Mouse (Mus musculus) granulocyte monocyte progenitor cell, adult 5-6 weeks (primary cell): ENCODE data around the gene Tns2. TPM values are rescaled to one million over a fixed set of nuclear protein-coding genes. Genes with fewer than 3 reads are reported as not detected.
"Not testable (repeated sequence)": the region's sequence is repeated elsewhere in the genome, so short reads cannot be mapped to it uniquely, and the experiment has no call there.

Source experiments
- ATAC-seq: replicated peaks from 2 replicates; pipeline ENCODE4 v1.8.0; 2016; ENCODE audit warnings: mild to moderate bottlenecking, moderate TSS enrichment, inconsistent platforms; ENCODE audit not compliant: poor library complexity, severe bottlenecking
- total RNA-seq, 2 experiments: library from RNA; stranded (forward) in 1 of 2; stranded (reverse) in 1 of 2; fragments of 200-712, 200-1000 nt in 1 of 2; fragments of >200 nt in 1 of 2; fragmentation: Nextera tagmentation in 1 of 2; gene quantifications; 2 replicates each; pipeline ENCODE4 v1.2.3; 2014 to 2017

Tns2 gene
- 0.17 TPM in 1 of 2 replicates, not detected in the other for total RNA-seq (2014; fragmentation: Nextera tagmentation)
- total RNA-seq (2017) = not detected in 2 replicates

DNA sequence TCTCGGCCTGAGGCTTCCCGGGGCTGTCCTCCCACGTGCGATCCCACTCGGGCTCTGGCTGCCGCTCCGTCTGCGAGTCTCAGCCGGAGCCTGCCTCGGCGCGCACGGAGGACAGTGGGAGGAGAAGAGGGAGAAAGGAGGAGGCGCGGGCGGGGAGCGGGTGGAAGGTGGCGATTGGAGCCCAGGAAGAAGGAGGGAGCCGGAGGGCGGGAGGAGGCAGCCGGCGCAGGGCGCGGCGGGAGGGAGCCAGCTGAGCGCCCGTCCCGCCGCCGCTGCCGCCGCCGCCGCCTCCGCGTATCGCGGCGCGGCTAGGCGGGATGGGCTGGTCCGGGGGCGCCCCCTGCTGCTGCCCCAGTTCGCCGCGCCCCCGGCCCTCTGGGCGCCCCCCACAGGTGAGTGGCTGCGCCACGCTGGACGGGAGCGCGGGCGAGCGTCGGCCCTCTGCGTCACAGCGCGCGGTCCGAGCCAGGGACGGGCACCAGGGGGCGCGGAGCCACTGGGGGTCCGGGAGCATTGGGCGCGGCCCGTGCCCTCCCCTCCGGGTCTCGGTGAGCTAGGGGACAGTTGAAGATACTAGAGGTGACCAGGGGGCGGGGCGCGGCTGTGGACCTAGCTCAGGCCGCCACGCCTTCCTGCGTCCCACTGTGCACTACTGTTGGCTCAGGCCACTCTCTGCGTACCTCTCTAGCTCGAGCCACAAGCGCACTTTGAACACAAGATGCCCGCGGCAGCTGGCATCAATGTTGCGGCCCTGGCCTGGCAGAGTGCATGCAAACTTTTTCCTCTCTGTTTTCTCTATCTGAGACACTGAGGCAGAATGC, at the start of gene Tns2:
Gene Tns2 (plus strand): TSS at position 253 of the 821 bp plus-strand sequence.
- peak; percentile 68 for ATAC-seq

DNA sequence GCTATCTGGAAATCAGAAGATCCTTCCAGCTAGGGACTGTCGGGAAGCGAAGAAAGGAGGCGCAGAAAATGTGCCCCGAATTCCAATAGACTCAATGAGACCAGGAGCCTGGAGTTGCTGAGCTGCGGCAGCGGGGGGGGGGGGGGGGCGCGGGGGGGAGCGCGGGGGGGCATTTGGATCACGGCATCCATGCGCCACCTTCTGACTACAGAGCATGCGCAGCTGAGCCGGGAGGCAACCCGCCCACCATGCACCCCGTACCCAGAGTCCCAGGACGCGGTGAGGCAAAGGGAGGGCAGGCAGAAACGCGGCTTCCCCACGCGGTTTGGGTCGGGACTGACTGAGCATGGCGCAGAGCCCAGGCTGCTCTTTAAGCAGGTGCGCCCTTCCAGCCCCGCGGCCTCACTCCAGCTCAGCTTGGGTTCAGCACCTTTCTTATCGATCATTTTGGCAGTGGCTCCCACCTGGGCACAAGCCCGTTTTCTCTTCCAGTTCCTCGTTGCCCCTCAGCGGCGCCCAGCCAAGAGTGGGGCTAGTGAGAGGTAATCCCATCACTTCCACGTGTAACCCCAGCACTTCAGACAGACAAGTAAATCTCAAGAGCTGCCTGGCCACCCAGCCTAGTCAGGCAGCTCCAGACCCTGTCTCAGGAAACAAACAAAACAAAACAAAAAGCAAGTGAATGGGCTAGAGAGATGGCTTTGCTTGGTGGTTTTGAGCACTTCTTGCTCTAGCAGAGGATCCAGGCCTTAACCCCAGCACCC, 48.1 kb upstream of the Tns2 start:
- peak; percentile 91 for ATAC-seq

DNA sequence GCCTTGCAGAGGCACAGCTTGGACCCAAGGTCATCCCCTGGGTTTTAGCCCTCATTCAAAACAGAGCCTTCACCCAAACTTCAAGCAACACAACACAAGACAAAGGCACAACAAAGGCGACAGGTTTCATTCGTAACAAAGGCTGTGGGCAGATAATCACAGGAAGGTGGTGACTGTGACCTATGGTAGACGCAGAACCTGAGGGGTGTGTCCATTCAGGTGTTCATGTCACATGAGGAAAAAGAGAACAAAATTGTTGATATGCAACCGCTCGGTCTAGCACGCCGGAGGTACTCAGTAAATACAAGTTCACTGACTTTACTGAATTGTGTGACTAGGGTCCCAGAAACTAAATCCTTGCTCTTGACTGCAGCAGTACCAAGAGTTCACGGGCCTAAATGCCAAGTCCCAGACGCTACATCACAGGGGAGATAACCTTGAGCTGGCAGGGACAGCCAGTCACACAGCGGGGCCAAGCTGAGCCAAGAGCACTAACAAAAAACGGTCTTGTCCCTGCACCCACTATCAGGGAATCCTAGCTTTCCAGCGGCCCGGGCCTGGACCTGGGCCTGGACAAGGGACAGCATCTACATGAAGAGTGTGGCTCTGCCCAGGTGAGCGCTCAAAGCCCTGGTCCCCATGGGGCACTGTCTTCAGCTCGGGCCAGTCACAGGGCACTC, 43.6 kb upstream of the Tns2 start:
- ATAC-seq = no peak

DNA sequence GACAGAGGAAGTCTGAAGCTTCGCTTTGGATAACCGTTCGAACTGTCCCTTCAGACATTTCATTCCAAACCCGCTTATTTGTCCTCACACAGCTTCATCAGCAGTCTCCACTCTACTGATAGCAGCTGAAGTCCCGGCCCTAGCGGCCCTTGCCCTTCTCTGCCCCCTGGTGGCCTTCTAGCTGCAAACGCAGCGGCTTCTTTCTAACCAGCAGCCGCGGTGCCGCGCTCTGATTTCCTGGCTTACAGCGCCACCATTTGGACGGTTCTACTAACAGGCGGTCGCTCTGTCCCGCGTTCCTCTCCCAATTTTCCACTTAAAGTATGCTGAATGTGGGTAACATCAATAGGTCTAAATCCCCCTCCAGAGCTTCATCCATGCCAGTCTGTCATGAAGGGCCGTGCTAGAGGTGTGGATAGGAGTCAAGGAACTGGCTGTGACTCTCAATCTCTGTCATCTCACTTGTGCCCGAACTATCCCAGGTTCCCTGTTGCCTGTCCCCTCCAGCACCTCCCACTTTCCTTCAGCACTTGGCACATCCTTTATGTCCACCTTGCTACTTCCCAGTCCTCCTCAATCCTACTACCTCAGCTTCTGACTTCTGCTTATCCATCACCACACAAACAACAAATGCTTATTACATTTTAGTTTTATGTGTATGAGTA, 34.4 kb upstream of the Tns2 start:
- ATAC-seq = peak; percentile 99

DNA sequence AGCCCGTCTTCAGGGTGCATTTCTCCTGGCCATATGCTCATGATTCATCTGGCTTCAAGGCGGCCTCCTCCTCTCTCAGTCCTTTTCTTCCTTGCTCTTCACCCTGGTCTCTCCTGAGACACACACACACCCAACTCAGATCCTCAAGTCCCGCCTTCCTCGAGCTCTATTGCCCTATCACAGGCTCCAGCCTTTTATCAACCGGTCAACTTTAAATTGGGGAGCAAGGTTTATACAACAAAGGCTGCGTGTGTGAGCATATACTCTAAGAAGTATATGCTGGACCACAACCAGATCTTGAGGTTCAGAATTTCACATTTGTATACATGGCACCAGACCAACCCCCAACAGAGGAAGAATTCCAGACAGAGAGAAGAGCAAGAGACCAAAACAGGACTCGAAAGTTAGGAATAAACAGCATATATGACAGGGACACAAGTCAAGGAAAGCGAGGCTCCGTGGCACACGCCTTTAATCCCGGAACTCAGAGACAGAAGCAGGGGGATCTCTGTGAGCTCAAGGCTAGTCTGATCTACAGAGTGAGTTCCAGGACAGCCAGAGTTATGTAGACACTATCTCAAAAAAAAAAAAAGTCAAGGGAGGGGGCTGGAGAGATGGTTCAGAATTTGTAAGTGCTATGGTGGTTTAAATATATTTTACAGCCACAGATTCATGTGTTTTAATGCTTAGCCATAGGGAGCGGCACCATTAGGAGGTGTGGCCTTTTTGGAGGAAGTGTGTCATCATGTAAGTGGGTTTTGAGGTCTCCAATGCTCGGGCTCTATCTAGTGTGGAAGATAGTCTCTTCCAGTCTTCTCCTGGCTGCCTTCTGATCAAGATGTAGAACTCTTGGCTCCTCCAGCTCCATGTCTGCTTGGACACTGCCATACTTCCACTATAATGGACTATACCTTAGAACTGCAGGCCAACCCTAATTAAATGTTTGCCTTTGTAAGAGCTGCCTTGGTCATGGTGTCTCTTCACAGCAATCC, 29.4 kb upstream of the Tns2 start:
- ATAC-seq = 0 out of 2 replicates have a peak, but pooled peaks have one; percentile 28

DNA sequence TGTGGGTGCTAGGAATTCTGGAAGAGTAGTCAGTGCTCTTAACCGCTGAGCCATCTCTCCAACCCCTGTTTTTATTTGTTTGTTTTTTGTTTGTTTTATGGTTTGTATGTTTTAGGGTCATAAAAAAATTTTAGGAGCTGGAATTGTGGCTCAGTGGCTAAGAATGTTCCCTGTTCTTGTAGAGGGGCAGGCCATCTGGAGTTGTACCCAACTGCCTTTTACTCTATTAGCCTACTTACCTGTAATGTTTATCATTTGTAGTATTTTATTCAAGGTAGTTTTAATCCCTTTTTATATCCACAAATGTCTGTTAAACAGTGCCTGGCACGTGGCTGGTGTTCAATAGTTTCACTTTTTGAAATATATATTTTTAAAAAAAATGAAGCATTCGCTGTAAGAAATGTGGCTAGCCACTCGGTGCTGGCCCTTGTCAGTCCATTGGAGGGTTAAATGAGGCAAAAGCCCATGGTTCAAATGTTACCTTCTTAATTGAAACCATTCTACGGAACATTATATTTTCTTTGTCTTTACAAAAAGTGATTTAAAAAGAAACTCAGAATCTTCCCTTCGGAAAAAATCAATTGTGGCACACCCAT, 27.2 kb upstream of the Tns2 start:
- ATAC-seq = no peak

DNA sequence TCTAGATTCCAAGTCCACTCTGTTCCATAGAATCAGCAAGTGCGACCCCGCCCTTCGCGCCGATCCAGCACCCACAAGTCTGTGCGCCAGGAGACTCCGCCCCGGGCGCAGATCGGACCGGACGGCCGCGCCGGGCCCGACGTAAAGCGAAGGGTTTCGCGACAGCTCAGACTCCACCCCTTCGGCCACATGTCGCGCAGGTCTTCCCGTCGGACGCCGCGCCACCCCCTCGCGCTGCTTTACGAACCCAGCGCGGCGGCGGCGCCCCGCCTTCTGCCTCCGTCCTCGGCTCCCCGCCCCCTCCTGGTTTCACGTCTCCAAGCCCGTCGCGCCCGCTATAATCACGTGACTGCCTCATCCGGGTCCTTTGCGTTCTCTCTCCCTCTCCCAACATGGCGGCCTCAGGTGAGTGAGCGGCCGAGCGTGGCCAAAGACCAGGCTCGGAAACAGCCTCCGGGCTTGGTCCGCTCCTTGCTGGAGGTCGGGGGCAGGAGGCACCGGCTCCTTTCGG, 26.6 kb upstream of the Tns2 start, which contains the start of gene Eif4b:
Gene Eif4b (plus strand): TSS at position 215 of the 511 bp plus-strand sequence.
- ATAC-seq = peak; percentile 94

DNA sequence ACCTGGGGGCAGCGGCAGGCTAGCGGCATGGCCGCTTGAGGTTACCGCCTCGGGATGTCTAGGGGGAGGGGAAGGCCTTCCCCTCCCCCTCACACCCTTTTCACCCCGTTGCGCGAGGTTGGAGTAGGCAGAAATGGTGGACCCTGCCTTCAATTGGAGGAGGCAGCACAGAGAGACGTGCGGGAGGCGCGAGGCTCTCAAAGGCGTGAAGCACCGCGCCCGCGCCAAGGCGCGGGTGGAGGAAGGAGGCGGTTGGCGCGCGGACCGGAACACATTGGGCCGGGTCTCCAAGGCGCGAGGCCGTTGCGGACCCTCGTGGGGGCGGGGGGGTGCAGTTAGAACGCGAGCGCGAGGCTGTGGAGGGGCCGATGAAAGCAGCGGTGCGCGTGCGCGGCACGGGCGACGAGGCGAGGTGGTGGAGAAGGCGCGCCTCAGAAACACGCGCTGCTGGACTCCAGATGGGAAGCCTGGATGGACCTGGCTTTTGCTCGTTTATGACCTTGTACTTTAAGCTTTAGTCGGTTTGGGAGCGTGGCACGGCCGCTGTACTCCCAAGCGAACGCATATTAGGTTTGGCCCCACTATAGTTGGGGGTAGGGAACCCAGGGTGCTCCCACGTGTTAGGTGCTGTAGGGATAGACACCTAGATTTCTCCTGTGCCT, 26.0 kb upstream of the Tns2 start:
- ATAC-seq = peak; percentile 32

DNA sequence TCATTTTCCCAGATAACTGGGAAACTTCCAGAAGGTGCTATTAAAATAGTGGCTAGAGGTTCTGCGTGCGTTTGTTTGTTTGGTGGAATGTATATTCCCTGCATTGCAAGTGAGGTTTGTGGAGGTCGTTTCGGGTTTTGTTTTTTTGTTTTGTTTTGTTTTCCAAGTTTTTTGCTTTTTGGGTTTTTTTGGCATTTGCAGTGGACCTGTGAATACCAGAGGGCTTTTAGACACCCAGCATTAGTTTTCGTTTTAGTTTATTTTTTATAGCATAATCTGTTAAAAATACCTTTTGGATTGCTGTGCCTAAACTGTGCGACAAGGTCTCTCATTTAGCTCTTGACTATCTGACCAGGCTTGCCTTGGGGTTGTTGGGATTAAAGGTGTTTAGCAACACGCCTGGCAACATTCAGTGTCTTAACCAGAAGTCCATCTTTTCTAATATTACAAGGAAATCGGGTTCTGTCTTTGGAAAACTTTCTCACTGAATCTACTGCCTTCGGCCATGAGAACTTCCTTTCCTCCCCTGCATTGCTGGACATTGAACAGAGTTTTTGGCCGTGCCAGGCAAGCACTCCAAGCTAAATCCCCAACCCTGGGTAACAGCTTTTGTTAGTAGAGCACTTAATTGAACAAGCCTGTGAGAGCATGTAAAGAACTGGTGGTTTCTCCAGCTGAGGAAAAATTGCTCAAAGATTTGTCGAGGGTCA, 25.2 kb upstream of the Tns2 start:
- ATAC-seq = no peak

DNA sequence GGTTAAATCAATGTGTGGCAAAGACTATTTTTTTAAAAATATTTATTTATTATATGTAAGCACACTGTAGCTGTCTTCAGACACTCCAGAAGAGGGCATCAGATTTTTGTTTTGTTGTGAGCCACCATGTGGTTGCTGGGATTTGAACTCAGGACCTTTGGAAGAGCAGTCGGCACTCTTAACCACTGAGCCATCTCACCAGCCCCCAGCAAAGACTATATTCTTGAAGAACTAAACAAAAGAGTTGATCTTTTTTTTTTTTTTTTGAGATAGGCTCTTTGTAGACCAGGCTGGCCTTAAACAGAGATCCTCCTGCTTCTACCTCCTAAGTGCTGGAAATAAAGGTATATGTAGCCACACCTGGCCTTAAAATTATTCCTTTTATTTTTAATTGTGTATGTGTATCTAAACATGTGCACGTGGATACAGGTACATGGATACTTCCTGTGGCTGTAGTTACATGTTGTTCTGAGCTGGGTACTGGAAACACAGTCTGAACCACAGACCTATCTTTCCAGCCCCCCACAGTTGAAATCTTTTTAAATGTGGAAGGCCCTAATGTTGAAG, 23.0 kb upstream of the Tns2 start:
- no peak for ATAC-seq

DNA sequence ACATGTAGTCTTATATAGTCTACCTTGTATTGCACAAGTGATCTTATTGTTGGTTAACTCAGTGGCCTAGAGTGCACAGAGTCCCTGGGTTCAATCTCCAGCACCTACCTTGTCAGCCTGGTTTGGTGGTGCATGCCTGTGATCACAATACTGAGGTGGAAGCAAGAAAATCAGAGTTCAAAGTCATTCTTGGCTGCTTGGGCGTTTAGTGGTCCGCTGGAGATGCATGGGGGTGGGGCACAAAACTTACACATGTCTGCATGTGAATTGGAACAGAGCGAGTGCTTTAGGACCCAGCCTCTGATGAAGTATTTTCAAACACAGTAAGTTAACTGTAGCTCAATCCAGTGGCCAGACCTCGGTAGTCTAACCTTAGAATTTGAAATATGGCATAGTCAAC, 21.0 kb upstream of the Tns2 start:
- ATAC-seq = no peak

DNA sequence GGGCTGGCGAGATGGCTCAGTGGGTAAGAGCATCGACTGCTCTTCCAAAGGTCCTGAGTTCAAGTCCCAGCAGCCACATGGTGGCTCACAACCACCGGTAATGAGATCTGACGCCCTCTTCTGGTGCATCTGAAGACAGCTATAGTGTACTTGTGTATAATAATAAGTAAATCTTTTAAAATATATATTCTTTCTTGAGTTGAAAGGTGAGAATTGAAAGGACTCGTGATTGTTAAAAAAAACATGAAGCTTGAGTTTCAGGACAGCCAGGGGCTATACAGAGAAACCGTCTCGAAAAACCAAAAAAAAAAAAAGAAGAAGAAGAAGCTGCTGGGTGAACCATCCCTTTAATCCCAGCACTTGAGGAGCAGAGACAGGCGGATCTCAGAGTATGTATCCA, 20.3 kb upstream of the Tns2 start:
- ATAC-seq = not testable (repeated sequence)

DNA sequence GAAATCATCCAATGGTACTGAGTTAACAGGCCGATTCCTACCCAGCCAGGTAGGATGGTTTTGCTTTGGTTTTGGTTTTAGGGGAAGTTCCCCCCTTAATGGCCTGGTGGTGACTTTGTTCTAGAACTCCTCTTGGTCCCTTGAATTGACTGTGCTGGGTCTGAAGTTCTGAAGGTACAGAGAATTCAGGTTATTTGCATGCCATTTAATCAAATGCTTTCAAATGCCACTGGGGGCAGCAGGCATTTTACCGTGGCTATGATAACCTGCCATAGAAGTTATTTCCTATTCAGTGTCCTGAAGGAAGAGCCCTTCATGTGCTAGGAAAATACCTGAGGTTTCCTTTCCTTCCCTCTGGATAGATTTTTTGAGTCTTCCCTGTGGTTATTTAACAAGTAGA, 19.8 kb upstream of the Tns2 start:
- ATAC-seq = no peak

DNA sequence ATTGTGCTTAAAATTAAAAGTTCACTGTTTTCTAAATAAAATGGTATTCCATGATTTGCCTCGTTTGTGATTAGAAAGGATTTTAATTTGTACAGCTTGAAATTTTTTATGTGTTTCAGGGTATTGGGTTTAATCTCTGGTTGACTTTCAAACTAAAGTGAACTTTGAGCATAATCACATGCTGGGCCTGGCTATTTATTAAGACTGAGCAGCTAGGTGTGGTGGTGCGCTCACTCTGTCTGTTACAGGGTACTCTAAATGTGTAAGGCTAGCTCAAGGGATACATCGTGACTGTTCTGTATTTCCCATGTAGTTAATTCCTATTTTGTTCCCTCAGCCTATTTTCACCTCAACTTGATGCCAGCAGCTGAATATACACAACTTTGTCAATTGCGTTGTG, 18.1 kb upstream of the Tns2 start:
- no peak for ATAC-seq

DNA sequence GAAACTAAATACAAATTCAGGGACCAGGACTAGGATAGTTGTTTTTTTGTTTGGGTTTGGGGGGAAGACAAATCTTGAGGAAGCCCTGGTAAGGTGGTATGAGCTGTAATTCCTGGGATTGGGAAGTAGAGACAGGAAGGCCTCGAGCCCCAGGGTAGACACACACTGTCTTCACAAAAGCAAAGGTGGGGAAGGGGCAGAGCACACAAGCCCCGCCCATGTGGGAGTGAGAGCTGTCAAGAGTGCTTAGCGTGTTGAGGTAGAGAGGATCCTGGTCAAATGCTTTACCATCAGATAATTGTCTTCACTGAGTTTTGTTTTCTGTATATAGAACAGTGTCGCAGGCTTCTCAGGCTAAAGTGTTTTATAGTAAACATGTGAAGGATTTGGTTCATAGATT, 17.2 kb upstream of the Tns2 start:
- no peak for ATAC-seq

DNA sequence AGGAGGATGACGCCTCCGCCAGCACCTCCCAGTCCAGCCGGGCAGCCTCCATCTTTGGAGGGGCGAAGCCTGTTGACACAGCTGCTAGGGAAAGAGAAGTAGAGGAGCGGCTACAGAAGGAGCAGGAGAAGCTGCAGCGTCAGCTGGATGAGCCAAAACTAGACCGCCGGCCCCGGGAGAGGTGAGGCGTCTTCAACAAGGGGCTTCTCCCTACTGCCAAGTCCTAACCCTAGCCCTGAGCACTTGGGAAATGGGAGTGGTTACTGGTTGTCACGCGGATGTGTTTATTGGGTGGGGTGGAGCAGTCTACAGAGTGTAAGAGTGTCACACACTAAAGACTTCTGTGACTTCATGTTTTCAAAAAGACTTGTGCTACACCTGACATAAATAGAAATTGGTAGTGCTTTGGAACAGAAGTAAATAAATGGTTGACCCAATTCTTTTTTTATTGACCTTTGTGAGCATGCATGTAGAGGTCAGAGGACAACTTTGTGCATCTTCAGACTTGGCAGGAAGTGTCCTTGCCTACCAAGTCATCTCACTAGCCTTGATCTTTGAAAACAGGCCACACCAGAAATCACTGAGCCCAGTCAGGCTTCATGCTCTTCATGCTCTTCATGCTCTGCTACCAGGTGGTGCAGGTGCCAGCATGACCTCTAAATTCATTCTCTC, 10.2 kb upstream of the Tns2 start:
- ATAC-seq = no peak
